Mouse (Mus musculus) olfactory bulb, adult 2 months (tissue): ENCODE data around the gene Slc16a9. TPM values are rescaled to one million over a fixed set of nuclear protein-coding genes. Genes with fewer than 3 reads are reported as not detected.

Experiments
- H3K27ac ChIP-seq: fragments of 200-500 bp; 2 replicates; pipeline ENCODE4 v1.5.1; 2012; ENCODE audit warnings: low read depth, low read length; ENCODE audit not compliant: insufficient read depth
- H3K4me1 ChIP-seq: fragments of 200-500 bp; 2 replicates; pipeline ENCODE4 v1.6.1; 2012; ENCODE audit warnings: low read length; ENCODE audit not compliant: control insufficient read depth, insufficient read depth
- H3K4me3 ChIP-seq: fragments of 200-500 bp; 2 replicates; pipeline ENCODE4 v1.5.1; 2012; ENCODE audit warnings: mild to moderate bottlenecking, low read depth, low read length, moderate library complexity; ENCODE audit not compliant: insufficient read depth
- CTCF ChIP-seq: fragments of 200-500 bp; IDR thresholded peaks from 2 replicates; pipeline ENCODE4 v1.5.1; 2012; ENCODE audit warnings: low read depth, mild to moderate bottlenecking, low read length, moderate library complexity; ENCODE audit not compliant: insufficient read depth
- POLR2A ChIP-seq: fragments of 200-500 bp; IDR thresholded peaks from 2 replicates; pipeline ENCODE4 v1.6.1; 2012; ENCODE audit warnings: mild to moderate bottlenecking, low read depth, low read length, moderate library complexity; ENCODE audit not compliant: insufficient read depth
- WGBS: fragments of 180-500 bp; shearing (Covaris S2); methylation state at CpG from one replicate; pipeline ENCODE4 v1.1.7; 2018; 5-methylcytosine and 5-hydroxymethylcytosine counted together
- polyA plus RNA-seq: library from polyadenylated mRNA; stranded (reverse); fragments of >200 nt; gene quantifications from 2 replicates; pipeline ENCODE4 v1.2.4, GENCODE M21; 2012; ENCODE audit warnings: low replicate concordance; ENCODE audit not compliant: missing spikeins, insufficient read depth, insufficient read length

Slc16a9 gene
- polyA plus RNA-seq, 1 experiment = not detected

- no peak for TF ChIP-seq CTCF
- TF ChIP-seq POLR2A = no peak
- H3K27ac ChIP-seq = no peak overlapping the region
- no peaks in the 10 kb centered on the region for H3K4me1 ChIP-seq
- H3K4me3 ChIP-seq = no peak overlapping the region
- WGBS = 96% methylated on average over 8 of the region's 8 CpGs
Measured at GRCm38 (mm10) chr10:70309416-70309815, 64.5 kb downstream of the Slc16a9 start.

- H3K4me3 ChIP-seq = no peak overlapping the region
- H3K4me1 ChIP-seq = no peaks in the 10 kb centered on the region
- WGBS = 68% methylated on average over 5 of the region's 5 CpGs
- no peak overlapping the region for H3K27ac ChIP-seq
- TF ChIP-seq POLR2A (no peak), CTCF (no peak)
Measured at GRCm38 (mm10) chr10:70310646-70311045, 65.7 kb downstream of the Slc16a9 start.

GRCm38 (mm10) chr10:70315895-70316294 is 71.0 kb downstream of the Slc16a9 start:
- Histone ChIP-seq H3K27ac (no peak overlapping the region), H3K4me1 (no peaks in the 10 kb centered on the region), H3K4me3 (no peak overlapping the region)
- 90% methylated on average over 6 of the region's 6 CpGs for WGBS
- TF ChIP-seq CTCF = no peak
- TF ChIP-seq POLR2A = no peak

- 91% methylated on average over 7 of the region's 7 CpGs for WGBS
- Histone ChIP-seq H3K4me1 (no peaks in the 10 kb centered on the region), H3K27ac (no peak overlapping the region), H3K4me3 (no peak overlapping the region)
- TF ChIP-seq CTCF = no peak
- no peak for TF ChIP-seq POLR2A
Measured at GRCm38 (mm10) chr10:70316856-70317255, 72.0 kb downstream of the Slc16a9 start.

- WGBS = 61% methylated on average over 13 of the region's 13 CpGs
Measured at GRCm38 (mm10) chr10:70317394-70317965, 72.6 kb downstream of the Slc16a9 start.

GRCm38 (mm10) chr10:70318630-70319029 is 73.7 kb downstream of the Slc16a9 start:
- 5% methylated on average over 3 of the region's 3 CpGs for WGBS
- no peaks in the 10 kb centered on the region for H3K4me1 ChIP-seq
- H3K27ac ChIP-seq = no peak overlapping the region
- no peak for TF ChIP-seq CTCF
- no peak for TF ChIP-seq POLR2A
- H3K4me3 ChIP-seq = no peak overlapping the region

More at GRCm38 (mm10) chr10:70317394-70317965, 72.6 kb downstream of the Slc16a9 start:
- Histone ChIP-seq H3K4me1 (no peaks in the 10 kb centered on the region), H3K4me3 (no peak overlapping the region), H3K27ac (no peak overlapping the region)
- TF ChIP-seq POLR2A (no peak), CTCF (no peak)

GRCm38 (mm10) chr10:70325518-70325917 is 80.6 kb downstream of the Slc16a9 start:
- no peak overlapping the region for H3K27ac ChIP-seq
- 72% methylated on average over 2 of the region's 2 CpGs for WGBS

GRCm38 (mm10) chr10:70327331-70327730 is 82.4 kb downstream of the Slc16a9 start:
- no peak overlapping the region for H3K4me3 ChIP-seq
- TF ChIP-seq CTCF (no peak), POLR2A (no peak)
- 83% methylated on average over 6 of the region's 6 CpGs for WGBS
- no peaks in the 10 kb centered on the region for H3K4me1 ChIP-seq
- H3K27ac ChIP-seq = no peak overlapping the region

More at GRCm38 (mm10) chr10:70325518-70325917, 80.6 kb downstream of the Slc16a9 start:
- no peaks in the 10 kb centered on the region for H3K4me1 ChIP-seq
- no peak overlapping the region for H3K4me3 ChIP-seq
- no peak for TF ChIP-seq CTCF
- no peak for TF ChIP-seq POLR2A

GRCm38 (mm10) chr10:70328139-70328538 is 83.2 kb downstream of the Slc16a9 start:
- H3K4me1 ChIP-seq = no peaks in the 10 kb centered on the region
- H3K4me3 ChIP-seq = no peak overlapping the region
- whole genome bisulfite sequencing = 75% methylated on average over 9 of the region's 9 CpGs
- TF ChIP-seq CTCF (no peak), POLR2A (no peak)
- no peak overlapping the region for H3K27ac ChIP-seq

Other genes starting within 250 kb of the Slc16a9 start
- gene Ccdc6, start 148.0 kb upstream of the Slc16a9 start, polyA plus RNA-seq = not detected in 2 replicates
- gene Mrln, start 40.4 kb upstream of the Slc16a9 start, polyA plus RNA-seq = not detected in 2 replicates
- not detected in 2 replicates for gene Fam13c, start 195.4 kb downstream of the Slc16a9 start, polyA plus RNA-seq